Mouse (Mus musculus): ENCODE data around the gene Sart1.

Sart1 gene

DNA sequence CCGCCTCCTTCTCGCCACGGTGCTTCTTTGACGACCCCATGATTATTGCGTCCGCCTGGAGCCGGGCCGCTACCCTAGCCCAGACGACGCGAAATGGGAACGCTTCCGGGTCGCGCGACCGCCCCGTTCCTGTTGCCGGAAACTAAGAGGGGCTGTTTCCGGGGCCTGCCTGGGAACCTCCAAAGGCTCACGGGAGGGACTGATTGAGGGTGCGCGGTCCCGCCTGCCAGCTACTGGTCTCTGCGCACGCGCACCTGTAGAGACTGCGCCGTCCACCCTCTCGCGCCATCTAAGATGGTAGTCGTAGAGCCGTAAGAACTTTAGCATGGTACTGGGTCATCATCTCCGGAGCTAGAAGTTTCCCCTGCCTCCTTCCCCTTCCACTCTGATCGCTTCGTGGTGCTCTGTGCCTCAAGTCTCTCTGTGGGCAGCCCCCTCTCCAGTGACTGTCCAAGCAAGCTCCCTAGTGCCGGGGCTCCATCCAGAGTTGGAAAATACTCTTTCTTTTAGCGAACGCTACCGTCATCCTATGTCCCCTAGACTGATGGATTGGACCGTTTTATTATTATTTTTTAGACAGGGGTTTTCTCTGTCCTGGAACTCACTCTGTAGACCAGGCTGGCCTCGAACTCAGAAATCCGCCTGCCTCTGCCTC lies at the start of gene Sart1:
Gene Sart1 (minus strand): TSS at position 116 of the 655 bp plus-strand sequence.
- DNase-seq, result peak; percentile 97

DNA sequence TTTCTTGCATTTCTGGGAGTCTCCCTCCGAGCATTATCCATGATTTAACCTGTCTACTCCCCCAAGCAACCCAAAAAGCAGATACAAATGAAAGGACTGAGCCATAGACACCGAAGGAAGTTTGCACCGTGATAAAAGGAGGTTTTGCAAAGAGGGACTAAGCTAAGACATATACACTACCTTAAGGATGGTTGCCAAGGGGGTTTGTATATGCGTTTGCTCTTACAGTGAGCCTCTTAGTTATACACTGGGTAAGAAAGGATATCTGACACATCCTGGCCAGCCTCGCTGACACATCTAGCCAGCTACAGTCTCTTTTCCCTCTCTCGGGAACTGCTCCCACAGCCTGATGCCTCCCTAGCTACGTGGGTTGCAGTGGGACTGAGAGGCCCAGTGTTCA lies 45.4 kb upstream of the Sart1 start:
- no peak for DNase-seq

GRCm38 (mm10) chr19:5432992-5433852 lies 44.7 kb upstream of the Sart1 start:
- DNase-seq, result peak; percentile 77

- no peak for DNase-seq
Measured at GRCm38 (mm10) chr19:5431911-5432464, 43.5 kb upstream of the Sart1 start.

DNA sequence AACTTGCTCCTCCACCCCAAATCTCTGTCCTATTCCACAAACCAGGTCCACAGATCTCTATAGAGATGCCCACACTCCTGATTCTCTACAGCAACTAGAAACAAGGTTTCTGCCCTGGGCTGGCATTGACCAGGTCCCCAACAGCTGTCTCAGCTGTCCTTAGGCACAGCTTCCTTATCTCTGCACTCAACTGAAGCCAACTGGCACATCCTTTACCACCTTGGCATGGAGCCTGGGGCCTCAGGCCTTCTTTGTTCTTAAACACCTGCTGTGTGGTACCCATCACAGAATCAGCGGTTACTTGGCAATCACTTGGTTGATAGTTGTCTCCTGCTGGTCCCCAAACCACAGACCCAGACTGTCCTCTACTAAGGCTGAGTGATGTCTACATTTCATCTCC lies 41.9 kb upstream of the Sart1 start:
- no peak for DNase-seq

DNA sequence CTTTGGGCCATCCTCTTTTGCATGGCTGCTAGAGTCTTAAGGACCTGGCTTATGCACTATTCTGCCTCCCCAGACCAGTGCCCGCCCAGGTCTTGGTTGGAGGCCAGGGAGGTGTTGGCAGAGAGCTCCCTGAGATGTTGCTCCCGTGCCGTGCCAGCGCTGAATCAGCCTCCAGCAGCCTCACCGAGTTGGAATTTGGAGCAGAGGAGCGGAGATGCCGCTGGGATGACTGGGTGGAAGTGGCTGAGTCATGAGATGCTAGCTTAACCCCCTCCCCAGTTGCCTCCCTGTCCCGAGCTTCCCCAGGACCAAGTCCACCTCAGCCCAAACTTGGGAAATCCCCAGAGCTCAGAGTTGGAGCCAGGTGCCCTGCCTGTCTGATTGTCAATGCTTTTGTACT lies 41.3 kb upstream of the Sart1 start:
- peak; percentile 74 for DNase-seq

- no peak for DNase-seq
Measured at GRCm38 (mm10) chr19:5429219-5429618, 40.7 kb upstream of the Sart1 start.

GRCm38 (mm10) chr19:5428083-5428482 lies 39.6 kb upstream of the Sart1 start:
- peak; percentile 53 for DNase-seq

DNA sequence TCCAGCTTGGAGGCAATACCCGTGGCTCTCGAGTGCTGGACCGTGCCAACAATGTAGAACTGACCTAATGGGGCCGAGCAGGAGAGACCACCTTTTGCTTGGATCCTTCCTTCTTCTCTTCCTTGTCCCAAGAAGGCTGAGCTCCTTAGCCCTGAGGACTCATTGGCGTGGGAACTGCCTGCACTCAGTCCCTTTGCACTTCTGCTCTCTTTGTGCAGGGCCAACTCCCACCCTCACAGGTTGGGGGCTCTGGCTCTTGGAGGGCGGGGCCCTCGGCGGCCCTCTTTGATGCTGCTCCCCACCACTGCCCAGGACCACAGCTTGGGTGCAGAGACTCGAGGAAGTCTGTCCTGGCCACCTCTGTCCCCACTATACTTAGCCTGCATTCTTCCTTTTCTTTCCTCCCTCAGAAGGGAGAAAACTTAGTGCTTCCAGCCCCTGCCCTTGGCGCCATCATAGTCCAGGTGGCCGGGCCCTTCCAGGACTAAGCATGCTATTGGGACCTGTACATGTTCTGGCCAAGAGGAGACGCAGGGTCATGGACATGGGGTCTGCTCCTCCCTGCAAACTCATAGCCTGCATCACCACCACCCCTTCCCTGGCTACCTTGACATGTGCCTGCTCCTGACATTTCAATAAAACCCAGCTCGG lies 38.3 kb upstream of the Sart1 start:
- DNase-seq, result no peak

GRCm38 (mm10) chr19:5425906-5426565 lies 37.5 kb upstream of the Sart1 start:
- peak; percentile 44 for DNase-seq

DNA sequence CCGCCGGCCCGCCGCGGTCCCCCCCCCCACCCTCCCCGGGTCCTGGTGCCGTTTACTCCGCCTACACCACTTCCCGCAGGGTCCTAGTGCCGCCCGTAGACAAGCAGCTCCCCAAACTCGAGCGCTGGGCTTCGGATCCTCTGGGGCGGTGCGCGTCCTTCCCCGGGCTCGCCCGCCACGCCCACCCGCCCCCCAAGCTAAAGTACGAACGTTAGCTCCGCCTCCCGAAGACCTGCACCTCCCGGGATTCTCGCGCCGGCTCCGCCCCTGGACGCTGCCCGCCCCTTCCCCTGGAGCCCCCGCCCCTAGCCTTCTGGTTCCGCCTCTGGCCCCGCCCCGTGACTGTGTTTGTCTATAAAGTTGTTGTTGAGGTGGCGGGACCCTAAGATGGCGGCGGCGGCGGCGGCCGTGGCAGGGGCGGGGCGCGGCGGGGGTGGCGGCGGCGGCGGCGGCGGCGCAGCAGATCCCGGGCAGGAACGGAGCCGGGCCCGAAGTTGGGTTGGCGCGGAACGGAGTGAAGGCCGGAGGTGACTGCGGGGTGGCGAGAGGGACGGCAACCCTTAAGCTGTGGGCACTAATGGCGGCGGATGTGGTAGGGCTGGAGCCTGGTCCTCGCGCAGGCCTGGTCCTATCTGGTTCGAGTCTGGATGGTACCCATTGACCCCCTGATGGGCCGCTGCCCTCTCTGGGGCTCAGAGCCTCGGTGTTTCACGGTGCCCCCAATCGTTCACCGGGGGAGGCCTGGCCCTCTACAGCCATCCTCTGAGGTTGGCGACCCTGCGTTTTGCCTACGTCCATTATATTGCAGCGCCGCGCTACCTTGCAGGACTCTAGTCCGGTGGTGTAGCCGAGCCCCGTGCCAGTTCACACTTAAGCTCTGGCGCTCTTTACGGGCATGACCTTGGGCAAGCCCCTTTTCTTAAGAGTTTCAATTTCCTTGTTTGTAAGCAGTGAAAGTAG lies 36.6 kb upstream of the Sart1 start, which contains the start of the genes Drap1 and AI837181:
Gene Drap1 (minus strand): TSS at position 198 of the 960 bp plus-strand sequence.
Gene AI837181 (plus strand): TSS at position 363 of the 960 bp plus-strand sequence.
- DNase-seq, result peak; percentile 98

DNA sequence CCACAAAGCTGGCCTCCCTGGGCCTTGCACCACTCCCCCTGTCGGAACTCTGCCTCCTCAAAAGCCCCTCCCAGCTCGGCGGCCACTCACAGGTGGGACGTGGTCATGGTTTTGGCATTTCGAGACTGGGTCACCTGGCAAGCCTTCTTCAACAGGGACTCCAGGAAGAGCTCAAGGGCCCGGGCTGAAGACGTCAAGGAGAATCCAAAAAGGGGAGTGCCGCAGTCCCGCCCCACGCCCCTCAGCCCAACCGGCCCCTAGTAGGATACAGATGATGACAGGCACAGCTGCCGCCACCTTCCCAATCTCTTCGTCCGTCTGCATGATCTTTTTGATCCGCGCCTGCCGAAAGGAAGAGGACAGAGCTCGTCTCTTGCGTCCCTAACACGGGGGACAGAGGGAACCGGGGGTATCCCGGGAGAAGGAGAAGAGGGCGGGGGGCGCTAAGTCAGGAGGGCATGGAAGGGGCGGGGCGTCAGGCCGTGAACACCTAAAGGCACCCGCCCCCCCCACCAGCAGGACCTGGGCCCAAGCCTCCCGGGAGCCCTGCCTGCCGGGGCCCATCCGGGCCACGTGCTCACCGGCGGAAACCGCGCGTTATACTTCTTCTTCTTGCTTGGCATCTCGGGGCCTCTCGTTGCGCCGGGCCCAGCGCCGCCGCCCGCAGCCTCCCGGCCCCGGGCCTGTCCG lies 35.7 kb upstream of the Sart1 start:
- DNase-seq, result peak; percentile 90

DNA sequence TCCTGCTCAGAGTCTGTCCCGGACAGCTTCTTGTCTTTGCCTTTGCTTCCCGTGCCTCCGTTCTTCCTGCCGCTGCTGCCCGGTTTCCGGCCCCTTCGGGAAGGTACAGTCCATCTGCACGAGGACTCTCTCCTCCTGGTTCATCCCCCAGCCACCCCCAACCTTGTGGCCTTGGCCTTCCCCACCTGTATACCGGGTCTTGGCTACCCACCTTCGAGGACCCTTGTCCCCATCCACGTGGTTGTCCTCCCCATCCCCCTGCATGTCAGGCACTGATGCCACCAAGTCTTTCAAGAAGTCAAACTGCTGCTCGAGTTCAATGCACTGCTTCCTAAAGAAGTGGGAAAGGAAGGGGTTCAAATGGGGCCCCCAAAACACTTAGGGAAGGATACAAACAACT lies 35.1 kb upstream of the Sart1 start:
- DNase-seq, result peak; percentile 42

DNA sequence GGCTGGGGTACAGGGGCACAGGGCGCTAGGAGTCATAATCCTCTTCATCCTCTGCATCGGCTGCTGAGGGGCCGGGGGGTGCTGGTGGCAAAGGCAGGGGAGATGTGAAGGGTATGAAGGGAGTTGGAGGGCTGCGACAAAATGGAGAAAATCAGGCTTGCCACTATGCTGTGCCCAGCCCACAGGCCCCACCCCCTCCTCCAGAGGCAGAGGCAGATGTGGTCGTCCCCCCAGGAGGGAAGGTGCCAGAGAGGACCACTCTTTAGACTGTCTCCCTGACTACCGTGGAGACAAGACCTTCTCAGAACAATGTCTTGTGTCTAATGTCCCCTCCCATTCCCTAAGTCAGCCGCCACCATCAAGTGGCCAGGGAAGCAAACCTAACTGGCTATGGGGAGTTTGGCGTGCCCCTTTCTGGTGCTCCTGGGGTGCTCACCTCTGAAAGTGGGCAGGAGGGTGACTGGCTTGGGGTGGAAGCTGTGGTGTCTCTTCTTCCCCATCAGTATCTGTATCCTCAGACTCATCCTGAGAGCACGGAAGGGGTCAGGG lies 34.5 kb upstream of the Sart1 start:
- peak; percentile 26 for DNase-seq

DNA sequence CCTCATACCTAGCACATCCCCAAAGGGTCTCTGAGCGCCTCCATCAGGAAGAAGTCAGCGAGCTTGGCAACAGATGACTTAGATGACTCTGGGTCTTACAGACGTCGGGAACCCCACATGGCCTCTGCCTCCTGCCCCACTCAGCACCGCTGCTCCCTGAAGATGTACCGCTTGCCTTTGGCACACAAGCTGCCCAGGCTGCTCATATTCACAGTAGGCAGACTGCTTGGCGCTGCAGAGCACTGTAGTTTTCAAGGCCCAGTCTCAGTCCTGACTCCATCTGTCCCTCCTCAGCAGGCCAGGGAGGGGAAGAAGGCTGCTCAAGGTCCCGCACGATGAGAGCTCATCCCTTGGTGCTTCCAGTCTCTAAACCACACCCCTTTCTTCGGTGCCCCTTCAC lies 33.8 kb upstream of the Sart1 start:
- no peak for DNase-seq

DNA sequence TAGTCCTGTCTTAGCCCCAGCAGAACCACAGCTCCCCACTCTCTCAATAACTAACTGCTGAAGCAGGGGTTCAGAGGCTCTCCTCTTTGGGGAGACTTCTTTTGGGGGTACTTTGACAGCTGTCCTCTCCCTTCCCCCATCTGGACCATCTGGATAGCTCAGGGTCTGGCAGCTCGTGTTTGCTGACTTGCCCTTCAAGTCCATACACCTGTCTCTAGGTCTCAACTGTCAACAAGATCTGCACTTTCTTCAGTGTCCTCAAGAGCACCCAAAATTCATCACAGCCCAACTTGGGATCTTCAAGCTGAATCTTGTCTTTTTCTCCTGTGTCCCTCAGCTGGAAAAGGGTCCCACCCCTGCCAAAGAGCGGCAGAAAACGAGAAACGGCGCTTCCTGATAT lies 33.3 kb upstream of the Sart1 start:
- no peak for DNase-seq

GRCm38 (mm10) chr19:5420579-5420978 lies 32.1 kb upstream of the Sart1 start:
- no peak for DNase-seq

DNA sequence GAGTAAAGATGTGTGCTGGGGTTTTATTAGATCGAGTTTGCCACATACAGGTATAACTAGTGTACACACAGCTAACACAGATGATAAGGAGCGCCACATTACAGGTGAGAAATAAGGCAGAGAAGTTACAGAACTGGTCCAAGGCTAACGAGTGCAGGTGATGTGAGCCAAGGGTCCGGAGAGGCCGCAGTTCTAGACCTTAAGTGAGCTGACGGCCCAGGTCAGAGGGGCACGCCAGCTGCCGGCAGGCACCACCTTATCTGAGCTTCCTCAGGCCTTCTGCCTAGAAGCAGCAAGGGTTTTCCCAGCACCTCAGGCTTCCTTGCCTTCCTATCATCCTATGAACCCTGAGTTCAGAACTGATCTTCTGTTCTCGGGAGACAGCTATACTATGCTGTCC lies 31.1 kb upstream of the Sart1 start:
- DNase-seq, result no peak

- no peak for DNase-seq
Measured at GRCm38 (mm10) chr19:5418750-5419466, 30.4 kb upstream of the Sart1 start.

GRCm38 (mm10) chr19:5414534-5414957 lies 26.0 kb upstream of the Sart1 start:
- no peak for DNase-seq

Measured in kidney, postnatal 10 days (tissue).